Mouse (Mus musculus) liver, embryonic 14.5 days (tissue): ENCODE data around the gene Plcz1. TPM values are rescaled to one million over a fixed set of nuclear protein-coding genes. Genes with fewer than 3 reads are reported as not detected.

Experiments
- ATAC-seq: fragments of 200-750 bp; cut with Nextera tagmentation; 2 replicates; pipeline ENCODE4 v1.8.0; 2017; ENCODE audit warnings: moderate number of reproducible peaks, mild to moderate bottlenecking, moderate library complexity; ENCODE audit not compliant: insufficient read depth
- DNase-seq, 3 experiments: peaks; one replicate each; pipeline ENCODE4 v3.0.0-alpha.2; 2012 to 2013; ENCODE audit warnings: low read depth in 3 of 3, low spot score in 3 of 3
- H3K27ac ChIP-seq: fragments of 300-500 bp; sonication (generic); 2 replicates; pipeline ENCODE4 v1.5.1; 2014; ENCODE audit warnings: moderate library complexity, mild to moderate bottlenecking, control low read depth, inconsistent platforms
- H3K27me3 ChIP-seq: fragments of 300-500 bp; sonication (generic); 2 replicates; pipeline ENCODE4 v1.6.1; 2014; ENCODE audit warnings: mild to moderate bottlenecking, low read length, moderate library complexity; ENCODE audit not compliant: control insufficient read depth, insufficient read depth
- H3K36me3 ChIP-seq: fragments of 300-500 bp; sonication (generic); replicated peaks from 2 replicates; pipeline ENCODE4 v1.6.1; 2014; ENCODE audit warnings: low read depth; ENCODE audit not compliant: control insufficient read depth, insufficient read depth
- H3K4me1 ChIP-seq, 2 experiments: fragments of 200-500 bp in 1 of 2; fragments of 300-500 bp in 1 of 2; sonication (generic) in 1 of 2; replicated peaks; 2 replicates each; pipeline ENCODE4 v1.6.1; 2012 to 2014; ENCODE audit warnings: antibody characterized with exemption in 1 of 2, inconsistent platforms in 1 of 2, low read length in 1 of 2; ENCODE audit not compliant: control insufficient read depth in 2 of 2, insufficient read depth in 2 of 2
- H3K4me2 ChIP-seq: fragments of 300-500 bp; sonication (generic); 2 replicates; pipeline ENCODE4 v1.6.1; 2014; ENCODE audit warnings: low read depth, mild to moderate bottlenecking, control low read depth, moderate library complexity
- H3K4me3 ChIP-seq, 2 experiments: fragments of 200-500 bp in 1 of 2; fragments of 300-500 bp in 1 of 2; sonication (generic) in 1 of 2; 2 replicates each; pipeline ENCODE4 v1.5.1; 2012 to 2014; ENCODE audit warnings: low read depth in 2 of 2, low read length in 2 of 2, mild to moderate bottlenecking in 2 of 2, control low read depth in 1 of 2, inconsistent platforms in 1 of 2, moderate library complexity in 1 of 2; ENCODE audit not compliant: insufficient read depth in 1 of 2
- H3K9ac ChIP-seq: fragments of 300-500 bp; sonication (generic); replicated peaks from 2 replicates; pipeline ENCODE4 v1.6.1; 2014; ENCODE audit warnings: mild to moderate bottlenecking, control low read depth, moderate library complexity
- H3K9me3 ChIP-seq: fragments of 300-500 bp; sonication (generic); 2 replicates; pipeline ENCODE4 v1.6.1; 2016; ENCODE audit warnings: low read length, mixed read lengths; ENCODE audit not compliant: control insufficient read depth
- CTCF ChIP-seq: IDR thresholded peaks from 2 replicates; pipeline ENCODE4 v1.5.1; 2016; ENCODE audit warnings: antibody characterized with exemption, low read depth, control low read depth
- EP300 ChIP-seq: IDR thresholded peaks from 2 replicates; pipeline ENCODE4 v1.6.1; 2016; ENCODE audit warnings: antibody characterized with exemption, low read depth
- WGBS: fragments of 180-500 bp; shearing (Covaris S2); extraction: QIAGEN DNeasy Blood & Tissue Kit; methylation state at CpG from one replicate; pipeline ENCODE4 v1.1.7; 2014; ENCODE audit not compliant: insufficient replicate concordance; 5-methylcytosine and 5-hydroxymethylcytosine counted together
- polyA plus RNA-seq, 2 experiments: library from polyadenylated mRNA; depleted of rRNA in 1 of 2; stranded (reverse) in 1 of 2; unstranded in 1 of 2; fragments of >200 nt; fragmentation: Nextera tagmentation in 1 of 2; extraction: Ambion mirVana in 1 of 2; gene quantifications; 2 replicates each; pipeline versions ENCODE4 v1.2.1 to v1.2.3; 2012 to 2014

Gene Plcz1
- polyA plus RNA-seq, 2 experiments = not detected

DNA sequence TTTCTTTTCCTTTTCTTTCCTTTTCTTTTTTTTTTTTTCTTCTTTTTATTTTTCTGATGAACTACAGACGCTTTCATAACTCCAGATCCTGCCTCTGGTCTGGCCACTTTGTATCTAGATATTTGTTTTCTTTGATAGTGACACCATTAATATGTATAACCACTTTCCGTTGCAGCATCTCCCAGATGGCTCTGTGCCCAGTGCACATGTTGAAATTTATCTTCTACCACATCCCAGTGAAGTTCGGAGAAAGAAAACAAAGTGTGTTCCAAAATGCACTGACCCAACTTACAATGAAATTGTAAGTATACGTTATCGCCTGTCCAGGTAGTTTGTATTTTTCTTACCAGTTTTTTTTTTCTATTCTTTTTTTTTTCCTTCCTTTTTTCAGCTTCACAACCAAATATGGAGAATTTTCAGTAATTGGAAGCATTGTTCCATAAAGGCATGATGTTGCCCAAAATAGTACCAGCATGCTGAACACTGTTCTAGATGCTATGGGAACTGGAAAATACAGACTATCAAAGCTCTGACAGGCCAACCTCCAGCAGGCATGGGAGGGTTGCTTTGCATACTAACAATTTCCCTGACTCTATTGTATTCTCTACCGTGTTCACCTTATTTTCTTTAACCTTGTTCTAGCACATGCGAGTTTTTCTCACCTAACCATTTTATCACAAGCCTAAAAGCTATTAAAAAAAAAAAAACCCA is 83.6 kb downstream of the Plcz1 start:
- DNase-seq (no peak), ATAC-seq (no peak)
- Histone ChIP-seq H3K4me2 (no peak overlapping the region), H3K36me3 (no peaks in the 10 kb centered on the region), H3K9ac (no peak overlapping the region), H3K9me3 (no peaks in the 10 kb centered on the region), H3K4me3 (no peak overlapping the region), H3K27ac (no peak overlapping the region), H3K27me3 (no peaks in the 10 kb centered on the region), H3K4me1 (no peaks in the 10 kb centered on the region)
- TF ChIP-seq EP300 (no peak), CTCF (no peak)
- WGBS = 52% methylated on average over 7 of the region's 7 CpGs

DNA sequence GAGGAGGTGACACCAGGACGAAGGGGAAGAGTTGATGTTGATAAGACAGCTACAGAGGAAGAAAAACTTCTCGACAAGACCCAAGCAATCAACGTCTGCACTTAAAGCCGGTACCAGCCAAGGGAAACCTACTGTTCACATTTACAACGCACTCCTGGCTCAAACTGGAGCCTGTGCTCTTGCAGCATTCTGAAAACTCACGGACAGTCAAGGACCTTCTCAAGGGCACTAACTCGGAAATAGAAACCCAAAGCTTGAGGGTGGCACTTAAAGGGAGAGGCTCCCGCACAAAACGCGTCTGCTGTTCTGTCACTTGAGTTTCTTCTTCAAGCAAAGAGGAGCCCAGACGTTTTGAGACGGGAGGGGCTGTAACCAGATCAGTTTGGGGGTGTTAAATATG is 87.7 kb downstream of the Plcz1 start:
- no peaks in the 10 kb centered on the region for H3K9me3 ChIP-seq
- DNase-seq = no peak
- no peaks in the 10 kb centered on the region for H3K27me3 ChIP-seq
- no peak overlapping the region for H3K4me2 ChIP-seq
- no peak overlapping the region for H3K4me3 ChIP-seq
- TF ChIP-seq CTCF (no peak), EP300 (no peak)
- H3K27ac ChIP-seq = no peak overlapping the region
- WGBS = 58% methylated on average over 12 of the region's 12 CpGs
- H3K36me3 ChIP-seq = no peaks in the 10 kb centered on the region
- H3K4me1 ChIP-seq = no peaks in the 10 kb centered on the region
- H3K9ac ChIP-seq = no peak overlapping the region
- no peak for ATAC-seq

DNA sequence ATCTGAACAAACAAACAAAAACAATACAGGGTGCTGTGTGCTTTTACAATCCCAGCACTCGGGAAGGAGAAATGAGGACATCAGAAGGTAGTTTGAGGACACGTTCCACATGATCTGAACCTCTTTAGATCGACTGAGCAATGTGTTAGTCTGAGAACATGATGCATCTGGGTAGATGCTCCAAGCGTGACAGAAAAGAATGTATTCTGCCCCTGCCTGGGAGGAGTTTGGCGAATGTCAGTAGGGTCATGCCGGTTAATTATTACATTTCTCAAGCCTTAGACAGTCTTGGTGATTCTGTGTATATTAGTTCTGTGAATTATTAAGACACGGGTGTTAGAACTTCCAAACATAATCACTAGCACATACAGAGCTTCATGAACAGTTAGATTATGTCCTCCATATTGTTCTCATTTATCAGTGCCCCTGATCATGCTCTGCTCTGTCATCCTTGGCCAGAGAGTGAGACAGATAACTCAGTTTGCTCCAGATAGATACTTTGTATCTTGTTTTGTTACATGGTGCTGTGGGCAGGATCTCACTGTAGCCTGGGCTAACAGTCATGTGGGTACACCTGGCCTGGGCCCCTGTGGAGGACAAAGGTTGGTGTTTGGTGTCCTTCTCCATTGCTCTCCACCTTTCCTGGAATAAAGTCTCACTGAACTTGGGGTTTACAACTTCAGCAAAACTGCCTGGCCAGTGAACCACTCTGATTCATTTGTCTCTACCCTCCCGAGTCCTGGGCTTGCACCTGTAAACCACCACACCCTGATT is 94.0 kb downstream of the Plcz1 start:
- 56% methylated on average over 8 of the region's 8 CpGs for WGBS
- ATAC-seq = no peak
- Histone ChIP-seq H3K9me3 (no peaks in the 10 kb centered on the region), H3K4me2 (no peak overlapping the region), H3K9ac (no peak overlapping the region), H3K27ac (no peak overlapping the region), H3K36me3 (no peaks in the 10 kb centered on the region), H3K27me3 (no peaks in the 10 kb centered on the region), H3K4me3 (no peak overlapping the region), H3K4me1 (no peaks in the 10 kb centered on the region)
- TF ChIP-seq CTCF (no peak), EP300 (no peak)
- DNase-seq = no peak

Other genes with a start within 250 kb of the Plcz1 start
- not detected in 2 replicates for gene Capza3, start 205 bp downstream of the Plcz1 start, polyA plus RNA-seq (2012; rRNA removed)
- not detected in 2 replicates for gene Capza3, start 205 bp downstream of the Plcz1 start, polyA plus RNA-seq (2014; fragmentation: Nextera tagmentation; extraction: Ambion mirVana)